Mouse (Mus musculus) heart, postnatal 0 days (tissue): ENCODE data around the gene Lta.

ENCODE experiments used
- CTCF ChIP-seq: IDR thresholded peaks from 2 replicates; pipeline ENCODE4 v1.5.1; 2016; ENCODE audit warnings: antibody characterized with exemption, control low read depth, low read depth
- EP300 ChIP-seq: IDR thresholded peaks from 2 replicates; pipeline ENCODE4 v1.6.1; 2016; ENCODE audit warnings: antibody characterized with exemption, low read depth

DNA sequence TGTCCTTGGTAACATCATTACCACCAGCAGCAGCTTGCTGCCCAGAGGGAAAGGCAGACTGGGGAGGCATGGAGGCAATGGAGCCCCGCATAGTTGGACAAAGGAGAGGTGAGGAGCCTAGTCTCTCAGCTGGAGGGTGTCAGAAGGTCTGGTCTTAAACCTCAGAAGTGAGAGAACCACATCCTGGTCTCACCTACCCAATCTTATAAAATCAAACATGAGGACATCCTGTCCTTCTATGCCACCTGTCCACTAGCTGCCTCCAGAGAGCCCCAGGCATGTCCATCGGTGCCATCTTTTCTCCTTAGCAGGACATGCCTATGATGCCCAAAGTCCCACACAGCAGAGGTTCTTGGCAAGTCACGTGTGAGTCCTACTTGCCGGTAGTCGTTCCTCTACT lies 25.1 kb downstream of the Lta start:
- TF ChIP-seq CTCF: no peak
- no peak for TF ChIP-seq EP300
